Mouse (Mus musculus) forebrain, postnatal 0 days (tissue): ENCODE results near the gene Myh15. TPM values are rescaled to one million over a fixed set of nuclear protein-coding genes. Genes with fewer than 3 reads are reported as not detected.
A peak's percentile ranks its signal among the peaks of the same experiment; 100 is the strongest.

Experiments
- ATAC-seq: fragments of 200-750 bp; cut with Nextera tagmentation; 2 replicates; pipeline ENCODE4 v1.8.0; 2017; ENCODE audit warnings: mild to moderate bottlenecking, moderate library complexity
- DNase-seq: peaks from one replicate; pipeline ENCODE4 v3.0.0-alpha.2; 2015
- H3K27ac ChIP-seq: fragments of 300-500 bp; sonication (generic); 2 replicates; pipeline ENCODE4 v1.5.1; 2014; ENCODE audit warnings: low read depth, mild to moderate bottlenecking, antibody characterized with exemption, low read length, moderate library complexity, mixed read lengths
- H3K27me3 ChIP-seq: fragments of 300-500 bp; sonication (generic); 2 replicates; pipeline ENCODE4 v1.6.1; 2014; ENCODE audit warnings: mild to moderate bottlenecking, low read length, mixed read lengths; ENCODE audit not compliant: insufficient read depth
- H3K36me3 ChIP-seq: fragments of 300-500 bp; sonication (generic); 2 replicates; pipeline ENCODE4 v1.6.1; 2014; ENCODE audit warnings: mild to moderate bottlenecking, moderate library complexity; ENCODE audit not compliant: insufficient read depth
- H3K4me1 ChIP-seq: fragments of 300-500 bp; sonication (generic); 2 replicates; pipeline ENCODE4 v1.6.1; 2014; ENCODE audit warnings: antibody characterized with exemption; ENCODE audit not compliant: insufficient read depth
- H3K4me2 ChIP-seq: fragments of 300-500 bp; sonication (generic); 2 replicates; pipeline ENCODE4 v1.6.1; 2014; ENCODE audit warnings: low read depth, mild to moderate bottlenecking, moderate library complexity
- H3K4me3 ChIP-seq: fragments of 300-500 bp; sonication (generic); 2 replicates; pipeline ENCODE4 v1.5.1; 2014; ENCODE audit warnings: low read depth, low read length, mixed read lengths
- H3K9ac ChIP-seq: fragments of 300-500 bp; sonication (generic); 2 replicates; pipeline ENCODE4 v1.6.1; 2014; ENCODE audit warnings: mild to moderate bottlenecking
- H3K9me3 ChIP-seq: fragments of 300-500 bp; sonication (generic); 2 replicates; pipeline ENCODE4 v1.6.1; 2016; ENCODE audit warnings: low read length
- CTCF ChIP-seq: sonication (generic); IDR thresholded peaks from 2 replicates; pipeline ENCODE4 v1.5.1; 2016; ENCODE audit warnings: antibody characterized with exemption, control low read depth, low read depth
- WGBS: fragments of 180-500 bp; shearing (Covaris S2); extraction: QIAGEN DNeasy Blood & Tissue Kit; methylation state at CpG from one replicate; pipeline ENCODE4 v1.1.7; 2014; 5-methylcytosine and 5-hydroxymethylcytosine counted together
- polyA plus RNA-seq: library from polyadenylated mRNA; unstranded; fragments of >200 nt; fragmentation: Nextera tagmentation; extraction: Ambion mirVana; gene quantifications from 2 replicates; pipeline ENCODE4 v1.2.1, GENCODE M21; 2015
- total RNA-seq: library from RNA; depleted of rRNA; stranded (reverse); fragments of >200 nt; gene quantifications from 2 replicates; pipeline ENCODE4 v1.2.3, GENCODE M21; 2014; rRNA removed

The Myh15 gene
- under 0.01 and 0.05 TPM in 2 replicates for total RNA-seq
- polyA plus RNA-seq, result 0.08 TPM in 2 replicates

- ATAC-seq (no peak), DNase-seq (no peak)
- Histone ChIP-seq H3K4me1 (no peaks in the 10 kb centered on the region), H3K4me3 (no peak within 1 kb of the TSS), H3K9ac (no peak within 1 kb of the TSS), H3K4me2 (no peak within 1 kb of the TSS), H3K27me3 (no peaks in the 10 kb centered on the region), H3K36me3 (no peaks in the 10 kb centered on the region), H3K9me3 (no peaks in the 10 kb centered on the region), H3K27ac (no peak within 1 kb of the TSS)
- WGBS, result 94% methylated on average over 1 of the region's 1 CpGs
- no peak for TF ChIP-seq CTCF
Measured at GRCm38 (mm10) chr16:49057186-49057585, at the start of gene Myh15. Gene Myh15 (plus strand): TSS chr16:49057486.

GRCm38 (mm10) chr16:49016620-49017332, 40.5 kb upstream of the Myh15 start:
- DNase-seq (peak; percentile 71), ATAC-seq (peak; percentile 67; the same call in 1 of the 2 replicates)
- no peak overlapping the region for H3K4me2 ChIP-seq
- H3K27ac ChIP-seq, result no peak overlapping the region
- H3K9me3 ChIP-seq, result no peaks in the 10 kb centered on the region
- WGBS, result 36% methylated on average over 5 of the region's 5 CpGs
- H3K9ac ChIP-seq, result no peak overlapping the region
- peak; percentile 67 for TF ChIP-seq CTCF
- no peaks in the 10 kb centered on the region for H3K36me3 ChIP-seq
- no peak overlapping the region for H3K4me3 ChIP-seq
- no peaks in the 10 kb centered on the region for H3K27me3 ChIP-seq
- no peaks in the 10 kb centered on the region for H3K4me1 ChIP-seq

- no peak for TF ChIP-seq CTCF
- no peaks in the 10 kb centered on the region for H3K4me1 ChIP-seq
- no peak overlapping the region for H3K9ac ChIP-seq
- no peaks in the 10 kb centered on the region for H3K36me3 ChIP-seq
- no peak overlapping the region for H3K4me3 ChIP-seq
- ATAC-seq (no peak), DNase-seq (no peak)
- 33% methylated on average over 4 of the region's 4 CpGs for WGBS
- H3K9me3 ChIP-seq, result no peaks in the 10 kb centered on the region
- no peak overlapping the region for H3K4me2 ChIP-seq
- H3K27ac ChIP-seq, result no peak overlapping the region
- H3K27me3 ChIP-seq, result no peaks in the 10 kb centered on the region
Measured at GRCm38 (mm10) chr16:49035852-49036251, 21.4 kb upstream of the Myh15 start.

- ATAC-seq (no peak), DNase-seq (no peak)
- Histone ChIP-seq H3K36me3 (no peaks in the 10 kb centered on the region), H3K4me2 (no peak overlapping the region), H3K27ac (no peak overlapping the region), H3K9ac (no peak overlapping the region), H3K4me3 (no peak overlapping the region), H3K4me1 (no peaks in the 10 kb centered on the region), H3K27me3 (no peaks in the 10 kb centered on the region), H3K9me3 (no peaks in the 10 kb centered on the region)
- 71% methylated on average over 4 of the region's 4 CpGs for WGBS
- TF ChIP-seq CTCF, result no peak
Measured at GRCm38 (mm10) chr16:49037771-49038170, 19.5 kb upstream of the Myh15 start.

GRCm38 (mm10) chr16:49040554-49041221, 16.6 kb upstream of the Myh15 start:
- 76% methylated on average over 3 of the region's 3 CpGs for WGBS
- Histone ChIP-seq H3K4me2 (no peak overlapping the region), H3K27me3 (no peaks in the 10 kb centered on the region), H3K9ac (no peak overlapping the region), H3K36me3 (no peaks in the 10 kb centered on the region), H3K9me3 (no peaks in the 10 kb centered on the region), H3K4me1 (no peaks in the 10 kb centered on the region), H3K27ac (no peak overlapping the region), H3K4me3 (no peak overlapping the region)
- no peak for TF ChIP-seq CTCF
- DNase-seq (no peak), ATAC-seq (no peak)

GRCm38 (mm10) chr16:49049214-49049613, 8.1 kb upstream of the Myh15 start:
- DNase-seq, result no peak
- Histone ChIP-seq H3K4me3 (no peak overlapping the region), H3K4me2 (no peak overlapping the region), H3K4me1 (no peaks in the 10 kb centered on the region), H3K36me3 (no peaks in the 10 kb centered on the region), H3K27ac (no peak overlapping the region), H3K27me3 (no peaks in the 10 kb centered on the region), H3K9ac (no peak overlapping the region), H3K9me3 (no peaks in the 10 kb centered on the region)
- ATAC-seq, result no peak
- TF ChIP-seq CTCF, result no peak

GRCm38 (mm10) chr16:49069256-49069963, 12.1 kb downstream of the Myh15 start:
- no peak for TF ChIP-seq CTCF
- ATAC-seq, result peak; percentile 38
- WGBS, result 48% methylated on average over 5 of the region's 5 CpGs

More at GRCm38 (mm10) chr16:49069256-49069963, 12.1 kb downstream of the Myh15 start:
- Histone ChIP-seq H3K4me3 (no peak overlapping the region), H3K36me3 (no peaks in the 10 kb centered on the region), H3K27ac (no peak overlapping the region), H3K4me2 (no peak overlapping the region), H3K27me3 (no peaks in the 10 kb centered on the region), H3K9ac (no peak overlapping the region), H3K9me3 (no peaks in the 10 kb centered on the region), H3K4me1 (no peaks in the 10 kb centered on the region)
- DNase-seq, result no peak
